Mouse (Mus musculus) midbrain, postnatal 0 days (tissue): Measurements from ENCODE around the gene Nfkb2. TPM values are rescaled to one million over a fixed set of nuclear protein-coding genes. Genes with fewer than 3 reads are reported as not detected.
A peak's percentile ranks its signal among the peaks of the same experiment; 100 is the strongest.

Experiments used
- ATAC-seq: fragments of 200-750 bp; cut with Nextera tagmentation; 2 replicates; pipeline ENCODE4 v1.8.0; 2017; ENCODE audit warnings: moderate number of reproducible peaks, mild to moderate bottlenecking, moderate TSS enrichment, moderate library complexity; ENCODE audit not compliant: low FRiP score
- DNase-seq: peaks from one replicate; pipeline ENCODE4 v3.0.0-alpha.2; 2015; ENCODE audit warnings: low spot score
- H3K27ac ChIP-seq: fragments of 300-500 bp; sonication (generic); 2 replicates; pipeline ENCODE4 v1.5.1; 2014; ENCODE audit warnings: low read depth, mild to moderate bottlenecking, low read length, mixed read lengths
- H3K27me3 ChIP-seq: fragments of 300-500 bp; sonication (generic); 2 replicates; pipeline ENCODE4 v1.6.1; 2014; ENCODE audit warnings: low read length, control low read depth, mixed read lengths; ENCODE audit not compliant: insufficient read depth
- H3K36me3 ChIP-seq: fragments of 300-500 bp; sonication (generic); 2 replicates; pipeline ENCODE4 v1.6.1; 2014; ENCODE audit warnings: low read length, control low read depth, mixed read lengths; ENCODE audit not compliant: insufficient read depth
- H3K4me1 ChIP-seq: fragments of 300-500 bp; sonication (generic); 2 replicates; pipeline ENCODE4 v1.6.1; 2014; ENCODE audit warnings: mild to moderate bottlenecking, control low read depth, antibody characterized with exemption, low read length, mixed read lengths; ENCODE audit not compliant: insufficient read depth
- H3K4me2 ChIP-seq: fragments of 300-500 bp; sonication (generic); 2 replicates; pipeline ENCODE4 v1.6.1; 2014; ENCODE audit warnings: low read depth, mild to moderate bottlenecking, low read length, mixed read lengths; ENCODE audit not compliant: poor library complexity, severe bottlenecking
- H3K4me3 ChIP-seq: fragments of 300-500 bp; sonication (generic); 2 replicates; pipeline ENCODE4 v1.5.1; 2014; ENCODE audit warnings: low read depth, mild to moderate bottlenecking, low read length, moderate library complexity
- H3K9ac ChIP-seq: fragments of 300-500 bp; sonication (generic); replicated peaks from 2 replicates; pipeline ENCODE4 v1.6.1; 2014; ENCODE audit warnings: mild to moderate bottlenecking, low read length, moderate library complexity, mixed read lengths; ENCODE audit not compliant: poor library complexity, severe bottlenecking
- H3K9me3 ChIP-seq: fragments of 300-500 bp; sonication (generic); 2 replicates; pipeline ENCODE4 v1.6.1; 2016; ENCODE audit warnings: low read length, control low read depth
- CTCF ChIP-seq: IDR thresholded peaks from 2 replicates; pipeline ENCODE4 v1.5.1; 2016; ENCODE audit warnings: antibody characterized with exemption, mild to moderate bottlenecking
- WGBS: fragments of 180-500 bp; shearing (Covaris S2); extraction: QIAGEN DNeasy Blood & Tissue Kit; methylation state at CpG from one replicate; pipeline ENCODE4 v1.1.7; 2014; 5-methylcytosine and 5-hydroxymethylcytosine counted together
- polyA plus RNA-seq: library from polyadenylated mRNA; unstranded; fragments of >200 nt; fragmentation: Nextera tagmentation; extraction: Ambion mirVana; gene quantifications from 2 replicates; pipeline ENCODE4 v1.2.1, GENCODE M21; 2015
- total RNA-seq: library from RNA; depleted of rRNA; stranded (reverse); fragments of >200 nt; gene quantifications from 2 replicates; pipeline ENCODE4 v1.2.3, GENCODE M21; 2014

Nfkb2 gene
- total and polyA plus RNA-seq, 2 experiments from 2014 or later, result 2.4 to 3.1 TPM

DNA sequence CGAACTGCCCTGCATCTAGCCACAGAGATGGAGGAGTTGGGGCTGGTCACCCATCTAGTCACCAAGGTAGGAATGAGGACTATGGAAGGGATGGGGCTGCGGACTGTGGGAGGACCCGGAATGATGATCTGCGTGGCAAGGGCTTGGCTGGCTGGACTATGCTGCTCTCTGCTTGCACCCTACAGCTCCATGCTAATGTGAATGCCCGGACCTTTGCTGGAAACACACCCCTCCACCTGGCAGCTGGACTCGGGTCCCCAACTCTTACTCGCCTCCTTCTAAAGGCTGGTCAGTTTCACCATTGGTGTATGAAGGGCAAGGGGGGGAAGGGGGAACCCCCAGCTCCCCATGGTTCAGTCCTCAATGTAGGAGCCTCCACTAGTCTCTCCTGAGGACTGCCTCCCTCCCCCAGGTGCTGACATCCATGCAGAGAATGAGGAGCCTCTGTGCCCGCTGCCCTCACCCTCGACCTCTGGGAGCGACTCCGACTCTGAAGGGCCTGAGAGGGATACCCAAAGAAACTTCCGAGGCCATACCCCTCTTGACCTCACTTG lies 6.3 kb downstream of the Nfkb2 start:
- no peak overlapping the region for H3K9ac ChIP-seq
- no peak for ATAC-seq
- peaks cover 44% of the 10 kb centered on the region for H3K36me3 ChIP-seq
- no peak overlapping the region for H3K27ac ChIP-seq
- 89% methylated on average over 12 of the region's 12 CpGs for WGBS
- H3K9me3 ChIP-seq, result no peaks in the 10 kb centered on the region
- no peak for DNase-seq
- no peak overlapping the region for H3K4me2 ChIP-seq
- no peaks in the 10 kb centered on the region for H3K4me1 ChIP-seq
- no peak for TF ChIP-seq CTCF
- peaks cover 6% of the 10 kb centered on the region; the same call in 1 of the 2 replicates for H3K27me3 ChIP-seq
- no peak overlapping the region for H3K4me3 ChIP-seq

DNA sequence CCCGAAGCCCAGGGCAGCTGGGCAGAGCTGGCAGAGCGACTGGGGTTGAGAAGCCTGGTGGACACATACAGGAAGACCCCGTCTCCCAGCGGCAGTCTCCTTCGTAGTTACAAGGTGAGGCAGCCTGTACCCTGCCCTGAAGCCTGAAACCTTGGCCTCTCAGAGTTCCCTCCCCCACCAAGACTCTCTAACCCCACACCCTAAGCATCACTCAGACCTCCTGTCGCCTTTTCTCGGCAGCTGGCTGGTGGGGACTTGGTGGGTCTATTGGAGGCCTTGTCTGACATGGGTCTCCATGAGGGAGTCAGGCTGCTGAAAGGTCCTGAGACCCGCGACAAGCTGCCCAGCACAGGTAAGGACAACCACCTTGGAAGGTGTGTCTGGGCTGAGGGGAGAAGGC lies 7.2 kb downstream of the Nfkb2 start:
- no peak overlapping the region for H3K4me2 ChIP-seq
- no peaks in the 10 kb centered on the region for H3K9me3 ChIP-seq
- WGBS, result 92% methylated on average over 9 of the region's 9 CpGs
- peaks cover 4% of the 10 kb centered on the region; the same call in 1 of the 2 replicates for H3K27me3 ChIP-seq
- DNase-seq (no peak), ATAC-seq (no peak)
- H3K36me3 ChIP-seq, result peaks cover 44% of the 10 kb centered on the region
- 0 out of 2 replicates have a peak, but pooled peaks cover 5% of the 10 kb centered on the region for H3K4me1 ChIP-seq
- TF ChIP-seq CTCF, result no peak
- no peak overlapping the region for H3K27ac ChIP-seq
- no peak overlapping the region for H3K4me3 ChIP-seq
- H3K9ac ChIP-seq, result no peak overlapping the region

DNA sequence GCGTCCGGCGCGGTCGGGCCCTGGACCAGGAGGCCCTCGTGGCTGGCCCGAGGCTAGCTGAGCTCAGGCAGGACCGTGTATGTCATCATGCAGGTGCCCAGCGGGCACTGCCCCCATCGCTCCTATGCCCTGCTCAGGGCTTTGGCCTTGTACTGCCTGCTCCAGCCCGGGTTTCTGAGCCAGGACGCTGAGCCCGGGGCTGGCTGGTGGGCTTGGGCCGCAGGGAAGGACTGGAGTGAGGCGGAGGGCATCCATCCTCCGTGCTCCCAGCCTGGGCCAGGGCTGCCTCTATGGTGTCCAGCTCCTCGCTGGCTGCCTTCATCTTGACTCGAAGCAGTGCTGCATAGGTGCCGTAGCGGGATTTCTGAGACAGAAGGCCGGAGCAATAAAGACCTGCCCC lies 8.4 kb downstream of the Nfkb2 start:
- H3K9me3 ChIP-seq, result no peaks in the 10 kb centered on the region
- H3K27ac ChIP-seq, result no peak overlapping the region
- WGBS, result 92% methylated on average over 21 of the region's 21 CpGs
- no peak overlapping the region for H3K4me3 ChIP-seq
- peaks cover 11% of the 10 kb centered on the region for H3K4me1 ChIP-seq
- no peak for TF ChIP-seq CTCF
- H3K4me2 ChIP-seq, result no peak overlapping the region
- H3K9ac ChIP-seq, result no peak overlapping the region
- DNase-seq, result no peak
- peaks cover 44% of the 10 kb centered on the region for H3K36me3 ChIP-seq
- ATAC-seq, result no peak
- H3K27me3 ChIP-seq, result peaks cover 4% of the 10 kb centered on the region; the same call in 1 of the 2 replicates

DNA sequence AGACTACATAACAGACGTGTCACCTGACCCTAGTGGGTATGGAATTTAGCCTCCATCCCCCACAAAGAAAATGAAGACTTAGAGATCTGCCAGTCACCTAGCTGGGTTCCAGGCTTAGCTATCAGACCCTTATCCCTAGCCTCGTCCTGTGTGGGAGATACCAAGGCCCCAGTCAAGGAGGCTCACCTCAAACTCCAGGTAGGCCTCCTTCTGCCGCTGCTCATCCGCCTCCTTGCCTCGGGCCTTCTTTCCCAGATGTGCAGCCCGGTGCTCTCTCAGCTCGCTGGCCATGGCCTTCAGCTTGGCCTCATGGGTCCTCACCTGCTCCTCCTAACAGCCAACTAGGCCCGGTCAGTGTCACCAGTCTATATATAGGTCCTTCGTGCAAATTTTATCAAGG lies 9.0 kb downstream of the Nfkb2 start:
- TF ChIP-seq CTCF, result no peak
- Histone ChIP-seq H3K9ac (no peak overlapping the region), H3K9me3 (no peaks in the 10 kb centered on the region), H3K27me3 (peaks cover 4% of the 10 kb centered on the region; the same call in 1 of the 2 replicates), H3K4me2 (no peak overlapping the region), H3K36me3 (peaks cover 44% of the 10 kb centered on the region), H3K4me3 (no peak overlapping the region), H3K27ac (no peak overlapping the region), H3K4me1 (peaks cover 11% of the 10 kb centered on the region)
- ATAC-seq (no peak), DNase-seq (no peak)
- WGBS, result 86% methylated on average over 9 of the region's 9 CpGs

DNA sequence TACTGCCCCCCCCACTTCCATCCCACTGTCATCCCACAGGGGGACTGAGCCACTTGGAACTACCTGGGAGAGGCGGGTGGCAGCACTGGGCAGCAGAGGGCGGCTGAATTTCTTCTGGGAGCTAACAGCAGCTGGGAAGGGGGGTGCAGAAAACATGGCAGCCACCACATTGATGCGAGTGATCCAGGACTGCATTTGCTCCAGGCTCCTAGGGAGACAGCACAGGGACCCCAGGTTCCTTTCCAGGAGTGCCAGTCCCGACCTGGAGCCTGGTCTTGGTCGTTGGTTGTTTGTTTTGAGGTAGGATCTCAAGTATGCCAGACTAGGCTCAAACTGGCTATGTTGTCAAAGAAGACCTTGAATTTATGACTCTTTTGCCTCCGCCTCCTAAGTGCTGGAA lies 9.5 kb downstream of the Nfkb2 start:
- peaks cover 11% of the 10 kb centered on the region for H3K4me1 ChIP-seq
- no peak overlapping the region for H3K4me3 ChIP-seq
- H3K27me3 ChIP-seq, result peaks cover 4% of the 10 kb centered on the region; the same call in 1 of the 2 replicates
- DNase-seq (no peak), ATAC-seq (no peak)
- H3K4me2 ChIP-seq, result no peak overlapping the region
- H3K27ac ChIP-seq, result no peak overlapping the region
- 75% methylated on average over 6 of the region's 6 CpGs for WGBS
- no peak overlapping the region for H3K9ac ChIP-seq
- H3K36me3 ChIP-seq, result peaks cover 44% of the 10 kb centered on the region
- TF ChIP-seq CTCF, result 0 out of 2 replicates have a peak, but pooled peaks have one; percentile 1
- no peaks in the 10 kb centered on the region for H3K9me3 ChIP-seq

DNA sequence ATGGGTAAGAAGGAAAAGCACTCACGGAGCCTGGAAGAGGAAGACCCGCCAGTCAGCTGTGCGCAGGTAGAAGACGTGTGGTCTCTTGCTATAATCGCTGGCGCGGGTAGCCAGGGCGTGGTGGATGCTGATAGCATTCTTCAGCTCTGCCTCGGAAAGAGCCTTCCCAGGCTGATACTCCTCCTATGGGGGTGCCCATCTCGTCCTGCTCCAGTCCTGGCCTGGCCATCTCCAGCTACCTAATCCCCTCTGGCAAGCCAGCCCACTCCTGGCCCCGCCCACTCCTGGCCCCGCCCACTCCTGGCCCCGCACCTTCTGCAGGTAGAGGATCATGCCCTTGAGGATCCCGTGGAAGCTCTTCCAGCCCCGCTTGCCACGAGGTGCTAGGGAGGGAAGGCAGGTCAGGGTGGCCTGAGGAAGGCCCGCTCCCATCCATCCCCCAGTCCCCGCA lies 10.1 kb downstream of the Nfkb2 start:
- Histone ChIP-seq H3K4me2 (no peak overlapping the region), H3K27me3 (peaks cover 4% of the 10 kb centered on the region; the same call in 1 of the 2 replicates), H3K4me3 (no peak overlapping the region), H3K4me1 (peaks cover 11% of the 10 kb centered on the region), H3K9me3 (no peaks in the 10 kb centered on the region), H3K27ac (no peak overlapping the region), H3K36me3 (peaks cover 44% of the 10 kb centered on the region), H3K9ac (no peak overlapping the region)
- WGBS, result 18% methylated on average over 18 of the region's 18 CpGs
- ATAC-seq, result no peak
- no peak for DNase-seq
- no peak for TF ChIP-seq CTCF
